Mouse (Mus musculus) neural tube, postnatal 0 days (tissue): ENCODE data around the gene Gucy2f. TPM values are rescaled to one million over a fixed set of nuclear protein-coding genes. Genes with fewer than 3 reads are reported as not detected.

Experiments
- polyA plus RNA-seq: library from polyadenylated mRNA; unstranded; fragments of >200 nt; fragmentation: Nextera tagmentation; extraction: Ambion mirVana; gene quantifications from 2 replicates; pipeline ENCODE4 v1.2.1, GENCODE M21; 2015

The Gucy2f gene
- polyA plus RNA-seq = 0.06 and 0.09 TPM in 2 replicates

DNA sequence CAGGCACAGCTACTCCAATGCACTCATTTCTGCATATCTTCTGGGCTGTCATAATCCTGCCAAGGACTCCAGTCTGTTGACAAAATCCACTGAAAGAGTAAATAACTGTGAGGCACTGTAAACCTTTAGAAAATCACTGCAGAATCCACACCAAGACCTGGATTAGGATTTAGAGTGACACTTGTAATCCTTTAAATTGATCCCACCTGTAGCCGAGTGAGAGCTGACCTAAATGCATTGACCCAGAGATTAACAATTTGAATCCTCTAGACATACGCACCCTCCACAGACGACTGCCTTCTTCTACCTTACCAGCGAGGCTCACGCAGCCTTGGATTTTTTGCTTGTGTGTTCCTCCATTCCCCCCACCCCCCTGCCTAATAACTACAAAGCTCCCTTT is at the start of gene Gucy2f:
Gucy2f (minus strand) TSS at position 101 of the 400 bp plus-strand sequence.

DNA sequence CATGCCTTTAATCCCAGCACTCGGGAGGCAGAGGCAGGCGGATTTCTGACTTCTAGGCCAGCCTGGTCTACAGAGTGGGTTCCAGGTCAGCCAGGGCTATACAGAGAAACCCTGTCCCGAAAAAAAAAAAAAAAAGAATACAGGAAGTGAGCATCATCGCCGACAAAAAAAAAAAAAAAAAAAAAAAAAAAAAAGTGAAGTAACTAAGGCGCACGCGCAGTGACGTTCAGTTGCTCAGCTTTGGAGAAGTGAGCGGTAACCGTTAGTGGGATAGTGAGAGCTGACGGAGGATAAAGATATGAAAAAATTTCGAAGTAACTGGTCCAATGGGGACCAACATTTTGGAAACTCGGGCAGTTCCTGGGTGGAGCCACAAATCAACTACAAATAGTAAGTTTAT is 29.8 kb upstream of the Gucy2f start, which contains the start of gene Nxt2:
Nxt2 (plus strand) TSS at position 229 of the 400 bp plus-strand sequence.

Other genes starting within 250 kb of the Gucy2f start
- 29.8 and 31.8 TPM in 2 replicates for gene Nxt2, start 29.8 kb upstream of the Gucy2f start, polyA plus RNA-seq
- 84.9 and 91.4 TPM in 2 replicates for gene Kcne1l, start 109.4 kb upstream of the Gucy2f start, polyA plus RNA-seq
- gene Acsl4, start 193.6 kb upstream of the Gucy2f start, polyA plus RNA-seq = 31.9 and 33.0 TPM in 2 replicates